Mouse (Mus musculus) retina, adult 2 months (tissue): ENCODE measurements around the gene Otud5.
"Not testable (repeated sequence)": the region's sequence is repeated elsewhere in the genome, so short reads cannot be mapped to it uniquely, and the experiment has no call there.

ENCODE experiments used
- DNase-seq: peaks from one replicate; pipeline ENCODE4 v3.0.0-alpha.2; 2012; ENCODE audit warnings: low read depth, low spot score

The Otud5 gene

DNA sequence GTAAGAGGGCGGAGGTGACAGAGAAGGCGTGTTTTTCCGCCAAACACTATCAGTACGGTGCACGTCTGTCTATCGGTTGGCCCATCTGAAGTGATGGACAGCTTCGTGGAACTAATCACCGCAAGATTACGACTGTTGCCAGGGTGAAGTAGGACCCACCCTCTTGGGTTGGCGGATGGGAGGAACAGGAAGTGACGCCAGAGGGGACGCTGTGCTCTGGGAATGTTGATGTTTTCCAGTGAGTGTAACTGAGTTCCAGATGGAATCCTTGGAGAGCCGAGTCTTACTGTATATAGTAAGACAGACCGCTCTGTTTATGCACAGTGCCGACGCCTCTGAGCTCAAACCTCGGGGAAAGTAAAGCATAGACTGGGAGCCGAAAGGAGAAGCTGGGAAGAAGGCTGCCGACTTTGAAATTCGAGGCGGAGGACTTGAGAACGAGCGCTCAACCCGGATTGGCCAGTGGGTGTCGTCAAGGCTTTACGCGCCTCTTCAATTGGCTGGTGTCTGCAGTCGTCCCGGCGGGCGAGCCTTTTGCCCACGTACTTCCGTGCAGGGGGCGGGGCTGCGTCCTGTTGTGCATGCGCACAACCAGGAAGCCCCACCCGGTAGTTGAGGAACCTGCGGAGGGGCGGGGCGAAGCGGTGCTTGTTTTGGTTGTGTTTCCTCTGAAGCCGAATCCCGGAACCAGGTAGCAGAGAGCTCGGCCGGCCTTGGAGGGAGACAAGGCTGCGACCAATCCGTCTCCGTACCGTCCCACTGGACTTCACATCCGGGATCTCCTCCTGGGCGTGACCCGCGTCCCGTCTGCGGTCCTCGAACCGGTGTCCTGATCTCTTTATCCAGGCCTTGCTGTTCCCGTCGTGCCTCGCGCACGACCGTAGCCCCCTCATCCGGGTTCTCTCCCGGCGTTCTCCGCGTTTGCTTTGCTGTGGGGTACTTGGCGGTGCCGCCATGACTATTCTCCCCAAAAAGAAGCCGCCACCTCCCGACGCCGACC is at the start of gene Otud5:
Gene Otud5, plus strand, starts transcription at position 202 of the 1,000 bp plus-strand sequence.
- DNase-seq: peak; percentile 87

- no peak for DNase-seq
Measured at GRCm38 (mm10) chrX:7793361-7793760, 47.8 kb upstream of the Otud5 start.

- no peak for DNase-seq
Measured at GRCm38 (mm10) chrX:7795016-7795415, 46.1 kb upstream of the Otud5 start.

DNA sequence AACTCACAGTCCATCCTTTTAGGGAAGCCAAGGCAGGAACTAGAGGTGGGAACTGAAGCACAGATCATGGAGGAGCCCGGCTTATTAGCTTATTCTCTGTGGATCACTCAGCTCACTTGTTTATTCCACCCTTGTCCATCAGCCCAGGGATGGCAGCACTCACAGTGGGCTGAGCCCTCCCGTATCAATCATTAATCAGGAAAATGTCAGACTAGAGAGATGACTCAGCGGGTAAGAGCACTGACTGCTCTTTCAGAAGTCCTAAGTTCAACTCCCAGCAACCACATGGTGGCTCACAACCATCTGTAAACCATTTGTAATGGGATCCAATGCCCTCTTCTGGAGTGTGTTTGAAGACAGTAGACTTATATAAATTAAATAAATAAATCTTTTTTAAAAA is 43.8 kb upstream of the Otud5 start:
- DNase-seq: no peak

DNA sequence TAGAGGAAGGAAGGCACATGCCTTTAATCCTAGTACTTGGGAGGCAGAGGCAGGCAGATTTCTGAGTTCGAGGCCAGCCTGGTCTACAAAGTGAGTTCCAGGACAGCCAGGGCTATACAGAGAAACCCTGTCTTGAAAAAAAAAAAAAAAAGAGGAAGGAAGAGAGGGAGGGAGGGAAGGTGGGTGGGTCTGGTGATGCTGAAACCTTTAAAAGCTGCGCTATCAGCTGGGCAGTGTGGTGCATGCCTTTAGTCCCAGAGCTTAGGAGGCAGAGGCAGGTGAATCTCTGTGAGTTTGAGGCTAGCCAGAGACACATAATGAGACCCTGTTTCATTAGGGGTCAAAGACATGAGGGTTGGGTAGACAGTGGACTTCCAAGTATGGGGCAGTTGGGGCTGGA is 39.0 kb upstream of the Otud5 start:
- DNase-seq: not testable (repeated sequence)

GRCm38 (mm10) chrX:7815016-7815415 is 26.1 kb upstream of the Otud5 start:
- not testable (repeated sequence) for DNase-seq

DNA sequence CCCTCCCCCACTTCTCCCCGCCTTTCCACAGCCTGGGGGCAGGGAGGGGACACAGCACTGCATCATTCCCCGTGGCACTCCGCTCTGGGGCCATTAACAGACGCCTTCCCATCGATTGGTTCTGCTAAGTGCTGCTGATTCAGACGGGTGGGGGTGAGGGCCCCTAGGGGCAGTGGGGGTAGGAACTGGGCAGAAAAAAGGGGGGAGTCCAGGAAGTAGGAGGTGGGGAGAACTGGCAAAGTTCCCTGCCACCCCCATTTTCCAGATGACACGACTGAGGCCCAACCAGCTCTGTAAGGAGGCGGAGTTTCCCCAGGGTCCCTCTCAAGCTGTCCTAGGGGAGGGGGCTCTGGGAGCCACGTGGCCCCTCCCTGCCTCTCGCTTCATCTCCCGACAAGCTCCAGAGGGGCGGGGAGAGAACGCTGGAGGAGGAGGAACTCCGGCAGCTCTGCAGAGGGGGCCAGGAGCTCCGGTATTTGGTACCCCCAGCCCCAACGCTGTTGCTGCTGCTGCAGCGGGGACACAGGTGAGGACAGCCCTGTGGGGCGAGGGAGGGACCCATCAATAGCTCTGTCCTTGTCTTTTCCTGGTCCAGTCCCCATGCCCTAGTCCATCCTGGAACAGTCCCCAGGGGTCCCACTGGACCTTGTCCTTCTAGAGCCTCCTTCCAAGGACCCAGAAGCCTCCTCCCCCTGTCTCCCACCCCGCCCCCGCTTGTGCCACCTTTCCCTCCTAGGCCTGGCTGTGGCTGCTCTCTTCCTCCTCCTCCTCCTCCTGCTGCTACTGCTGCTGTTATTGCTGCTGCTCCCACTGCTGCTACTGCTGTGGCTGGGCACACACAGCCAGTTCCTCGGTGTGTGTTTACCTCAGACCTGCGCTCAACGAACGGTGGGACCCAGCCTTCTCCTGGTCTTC is 19.0 kb upstream of the Otud5 start, which contains the start of gene Kcnd1:
Gene Kcnd1, plus strand, starts transcription at position 425 of the 915 bp plus-strand sequence.
- DNase-seq: no peak

DNA sequence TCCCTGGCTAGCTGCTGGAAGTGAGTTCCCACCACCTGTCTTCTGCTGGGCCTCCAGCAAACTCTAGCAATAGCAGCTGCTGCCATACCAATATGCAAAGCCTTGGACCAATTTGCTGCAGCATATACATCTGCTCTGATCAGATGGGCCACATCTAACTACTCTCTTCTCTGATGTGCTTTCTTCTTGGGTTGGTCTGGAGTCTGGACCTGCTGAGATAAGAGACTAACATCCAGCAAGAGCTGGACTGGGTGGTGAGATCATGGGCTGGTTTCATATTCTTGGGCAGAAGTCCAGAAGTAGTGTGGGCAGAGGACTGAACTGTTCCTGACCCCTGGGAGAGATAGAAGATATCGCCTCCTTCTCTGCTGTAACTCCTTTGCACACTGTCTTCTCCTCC is 4.0 kb upstream of the Otud5 start:
- DNase-seq: no peak

- no peak for DNase-seq
Measured at GRCm38 (mm10) chrX:7840842-7841162, 362 bp upstream of the Otud5 start.

GRCm38 (mm10) chrX:7842318-7842717 is 1.2 kb downstream of the Otud5 start:
- DNase-seq: no peak

DNA sequence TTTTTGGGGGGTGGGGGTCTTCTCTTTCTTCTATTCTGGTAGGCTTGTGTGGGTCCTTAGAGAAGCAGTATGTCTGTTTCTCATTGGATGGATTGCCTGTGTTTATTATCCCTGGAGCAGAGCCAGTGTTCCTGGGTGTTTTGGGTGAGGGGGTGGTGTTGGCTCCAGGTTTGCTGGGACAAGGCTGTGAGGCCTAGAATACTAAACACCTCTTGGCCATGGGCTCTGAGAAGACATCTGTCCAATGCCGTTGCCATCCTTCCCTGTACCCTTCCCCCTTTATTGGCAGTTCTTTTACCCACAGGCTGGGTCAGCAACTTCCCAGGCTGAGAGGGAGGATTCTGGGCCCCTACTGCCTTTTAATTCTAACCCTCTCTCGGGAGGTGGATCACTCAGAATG is 6.7 kb downstream of the Otud5 start:
- DNase-seq: no peak

DNA sequence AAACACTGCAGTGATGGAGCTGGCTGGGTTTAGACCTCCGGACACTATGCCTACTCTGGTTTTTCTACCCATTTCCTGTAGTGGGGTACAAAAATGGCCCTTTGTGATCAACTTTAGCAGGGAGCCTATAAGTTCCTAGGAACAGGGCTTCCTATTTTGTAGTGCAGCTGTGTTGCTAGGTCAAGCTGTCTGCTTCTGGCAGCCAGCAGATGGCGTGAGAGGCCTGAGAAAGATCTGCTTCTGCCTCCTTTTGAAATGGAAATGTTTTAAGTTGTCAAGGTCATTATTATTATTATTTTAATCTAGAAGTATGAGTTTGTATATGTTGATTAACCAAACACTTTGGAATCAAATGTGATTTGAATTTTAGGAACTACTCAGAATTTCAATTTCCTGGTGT is 13.4 kb downstream of the Otud5 start:
- peak; percentile 18 for DNase-seq

DNA sequence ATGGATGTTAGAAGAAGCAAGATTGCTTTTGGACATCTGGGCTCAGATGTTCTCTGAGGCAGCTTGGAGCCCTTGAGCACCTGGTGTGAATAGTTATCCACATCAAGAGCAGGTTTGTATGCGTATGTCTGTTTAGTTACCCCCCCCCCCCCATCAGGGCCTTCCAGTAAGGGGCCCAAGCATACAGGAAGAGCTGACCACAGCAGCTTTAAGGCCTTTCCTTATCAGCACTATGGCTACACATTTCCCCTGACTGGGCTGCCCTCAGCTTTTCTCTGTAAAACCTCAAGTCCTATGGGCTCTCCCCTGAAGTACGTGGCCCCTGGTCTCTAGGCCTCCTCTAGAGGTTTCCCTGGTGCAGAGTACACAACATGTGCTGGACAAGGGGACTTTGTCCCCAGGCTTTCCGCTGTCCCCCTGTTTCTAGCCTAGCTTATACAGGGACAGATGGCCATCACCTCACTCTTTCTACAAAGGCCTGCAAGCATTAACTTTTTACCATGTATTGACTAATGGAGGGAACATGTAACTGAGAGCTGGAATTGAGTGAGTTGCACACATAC is 18.1 kb downstream of the Otud5 start:
- no peak for DNase-seq

DNA sequence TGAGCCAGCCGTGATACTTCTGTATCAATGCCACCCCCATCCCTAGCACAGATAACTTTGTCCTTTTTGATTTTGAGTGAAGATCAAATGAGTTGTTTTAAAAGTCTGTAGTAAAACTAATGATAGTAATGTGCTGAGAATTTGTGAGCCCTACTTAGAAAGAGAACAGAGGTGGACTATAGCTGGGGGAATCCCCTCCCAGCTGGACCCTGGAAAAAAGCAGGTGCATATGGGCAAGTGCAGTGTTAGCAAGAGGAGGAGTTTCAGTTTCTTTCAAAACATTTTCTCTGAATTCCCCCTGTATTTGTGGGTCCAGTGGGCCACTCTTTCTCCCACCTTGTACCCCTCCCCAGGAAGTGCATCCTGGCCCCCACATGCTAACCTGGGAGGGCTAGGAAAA is 22.0 kb downstream of the Otud5 start:
- no peak for DNase-seq

GRCm38 (mm10) chrX:7864551-7864950 is 23.4 kb downstream of the Otud5 start:
- no peak for DNase-seq

- DNase-seq: no peak
Measured at GRCm38 (mm10) chrX:7865343-7865742, 24.2 kb downstream of the Otud5 start.

- DNase-seq: no peak
Measured at GRCm38 (mm10) chrX:7865786-7866185, 24.6 kb downstream of the Otud5 start.

DNA sequence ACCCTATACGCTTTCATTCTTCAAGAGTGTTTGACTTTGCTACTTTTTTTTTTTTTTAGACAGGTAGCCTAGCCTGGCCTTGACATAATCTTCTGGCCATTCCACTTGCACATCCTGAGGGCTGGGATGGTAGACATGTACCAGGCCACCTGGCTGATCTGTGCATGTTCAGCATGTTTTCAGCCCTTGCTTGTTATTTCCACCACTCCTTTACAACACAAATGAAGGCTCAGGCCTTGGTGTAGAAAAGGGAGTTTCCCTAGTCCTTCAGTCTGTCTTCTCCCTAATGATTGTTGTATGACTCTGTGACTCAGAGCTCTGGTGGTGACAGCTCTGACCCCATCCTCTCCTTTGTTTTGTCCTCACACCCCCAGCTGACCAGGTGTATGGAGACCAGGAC is 26.0 kb downstream of the Otud5 start:
- no peak for DNase-seq

DNA sequence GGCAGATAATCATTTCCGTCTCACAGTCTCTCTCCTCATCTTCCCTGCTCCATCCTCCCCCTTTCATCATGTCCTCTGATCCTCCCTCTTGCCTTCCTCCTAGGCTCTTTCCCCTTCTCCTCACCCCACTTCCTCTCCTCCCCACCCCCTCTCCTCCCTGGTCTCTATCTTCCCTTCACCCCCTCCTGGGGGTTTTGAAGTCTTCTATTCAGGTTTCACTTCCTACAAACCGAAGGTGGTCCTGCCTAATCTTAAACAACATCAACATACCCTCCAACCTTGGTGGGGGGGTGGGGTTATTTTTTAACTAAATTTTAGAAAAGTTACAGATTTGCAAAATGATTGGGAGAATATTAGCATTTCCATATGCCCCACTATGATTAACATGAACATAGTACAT is 27.3 kb downstream of the Otud5 start:
- no peak for DNase-seq

- DNase-seq: no peak
Measured at GRCm38 (mm10) chrX:7869826-7870225, 28.7 kb downstream of the Otud5 start.

- DNase-seq: peak; percentile 71
Measured at GRCm38 (mm10) chrX:7878007-7878419, 36.8 kb downstream of the Otud5 start, which contains the start of gene Pim2. Gene Pim2, plus strand, starts transcription at chrX:7878262.

DNA sequence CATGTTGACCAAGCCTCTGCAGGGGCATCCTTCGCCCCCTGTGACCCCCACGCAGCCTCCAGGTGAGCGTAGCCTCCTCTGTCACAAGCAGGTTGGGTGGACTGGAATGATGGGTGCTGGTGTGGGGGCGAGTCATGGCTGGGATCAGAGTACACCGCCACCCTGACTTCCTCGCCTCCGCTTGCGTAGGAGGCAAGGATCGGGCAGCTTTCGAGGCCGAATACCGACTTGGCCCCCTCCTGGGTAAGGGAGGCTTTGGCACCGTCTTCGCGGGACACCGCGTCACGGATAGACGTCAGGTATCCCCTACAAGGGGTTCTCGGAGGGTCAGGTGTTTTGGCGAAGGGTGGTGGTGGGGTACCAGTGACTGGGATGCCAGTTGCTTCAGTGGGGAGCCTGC is 37.3 kb downstream of the Otud5 start:
- DNase-seq: no peak
